In genomic region chr9:58253805-58254122, GRCm38 (mm10) we compare ENCODE assay signal across 8 mouse cellular contexts. TPM values are rescaled to one million over a fixed set of nuclear protein-coding genes. Genes with fewer than 3 reads are reported as not detected.
A peak's percentile ranks its signal among the peaks of the same experiment; 100 is the strongest.
DNase-seq lines count a peak whose midpoint lies in the region; ATAC-seq and TF ChIP-seq lines count a peak whose summit lies in the region.
"Not testable (repeated sequence)": the region's sequence is repeated elsewhere in the genome, so short reads cannot be mapped to it uniquely, and the experiment has no call there.
"Had no signal": no experiment of that assay in that cellular context is flagged by ENCODE, and none has a peak within 500 bp of the region (broad histone marks: within the 10 kb centered on the region; RNA-seq: fewer than 3 reads in every experiment).

No protein-coding gene starts in this region.

- peak overlapping the region; percentile 90 for H3K9ac ChIP-seq in forebrain, embryonic 14.5 days (ENCODE audit: low read length)
- H3K9ac ChIP-seq in heart, postnatal 0 days (replicated peaks; ENCODE audit: low read depth, low read length) = peak overlapping the region; percentile 75
- H3K9ac ChIP-seq in liver, adult 2 months (ENCODE audit: low read depth, low read length) = peak overlapping the region; percentile 70
- peak overlapping the region; percentile 93 for H3K9ac ChIP-seq in neural tube, embryonic 13.5 days

- DNase-seq in forebrain, embryonic 14.5 days (ENCODE audit: low spot score); heart, postnatal 0 days (ENCODE audit: low spot score); kidney, adult 2 months; liver, adult 2 months (ENCODE audit: extremely low read depth, low read depth, low spot score): not testable (repeated sequence)

- H3K4me2 ChIP-seq in forebrain, embryonic 14.5 days (ENCODE audit: low read length) = peak overlapping the region; percentile 76
- peak overlapping the region; percentile 89 for H3K4me2 ChIP-seq in heart, postnatal 0 days (ENCODE audit: low read depth, low read length)
- H3K4me2 ChIP-seq in neural tube, embryonic 13.5 days = peak overlapping the region; percentile 85

- WGBS in forebrain, embryonic 14.5 days = 78% methylated on average over 5 of the region's 5 CpGs
- 51% methylated on average over 5 of the region's 5 CpGs for WGBS in heart, postnatal 0 days
- 55% methylated on average over 5 of the region's 5 CpGs for WGBS in kidney, adult 2 months
- WGBS in liver, adult 2 months = 47% methylated on average over 5 of the region's 5 CpGs
- WGBS in macrophage (ENCODE audit: missing documents) = 75% methylated on average over 2 of the region's 5 CpGs
- 70% methylated on average over 5 of the region's 5 CpGs for WGBS in neural tube, embryonic 13.5 days

- H3K36me3 ChIP-seq in forebrain, embryonic 14.5 days (ENCODE audit: control insufficient read depth, insufficient read depth, low read length) = peaks cover 30% of the 10 kb centered on the region
- H3K36me3 ChIP-seq in heart, postnatal 0 days (replicated peaks; ENCODE audit: control insufficient read depth, insufficient read depth, low read length) = peaks cover 23% of the 10 kb centered on the region
- H3K36me3 ChIP-seq in kidney, adult 2 months (ENCODE audit: control insufficient read depth, insufficient read depth, low read length); liver, adult 2 months (ENCODE audit: control insufficient read depth, insufficient read depth, low read length): not testable (repeated sequence)
- peaks cover 24% of the 10 kb centered on the region for H3K36me3 ChIP-seq in macrophage (ENCODE audit: inconsistent target)
- H3K36me3 ChIP-seq in neural tube, embryonic 13.5 days = peaks cover 32% of the 10 kb centered on the region

- H3K4me1 ChIP-seq in cortical plate, adult 2 months (ENCODE audit: control insufficient read depth, insufficient read depth, low read length); forebrain, embryonic 14.5 days (ENCODE audit: control insufficient read depth, insufficient read depth, low read length); kidney, adult 2 months (ENCODE audit: control insufficient read depth, insufficient read depth, low read length); liver, adult 2 months (ENCODE audit: control insufficient read depth, insufficient read depth, low read length): not testable (repeated sequence)
- peaks cover 16% of the 10 kb centered on the region for H3K4me1 ChIP-seq in heart, postnatal 0 days (ENCODE audit: control insufficient read depth, insufficient read depth)
- H3K4me1 ChIP-seq in neural tube, embryonic 13.5 days (replicated peaks) = peaks cover 34% of the 10 kb centered on the region

- H3K27me3 ChIP-seq in forebrain, embryonic 14.5 days (replicated peaks; ENCODE audit: control insufficient read depth, insufficient read depth, low read length); heart, postnatal 0 days (ENCODE audit: control insufficient read depth, insufficient read depth, low read length); kidney, adult 2 months (replicated peaks; ENCODE audit: control insufficient read depth, insufficient read depth, low read length); liver, adult 2 months (ENCODE audit: control insufficient read depth, insufficient read depth, low read length); neural tube, embryonic 13.5 days: not testable (repeated sequence)

- H3K27ac ChIP-seq in cortical plate, adult 2 months (ENCODE audit: insufficient read depth, low read length); kidney, adult 2 months (ENCODE audit: insufficient read depth, low read depth, low read length); liver, adult 2 months (replicated peaks; ENCODE audit: insufficient read depth, low read depth, low read length): not testable (repeated sequence)
- H3K27ac ChIP-seq in forebrain, embryonic 14.5 days (ENCODE audit: low read depth, low read length) = peak overlapping the region; percentile 46; the same call in 1 of the 2 replicates
- H3K27ac ChIP-seq in heart, postnatal 0 days (ENCODE audit: low read depth) = peak overlapping the region; percentile 71
- H3K27ac ChIP-seq in macrophage = peak overlapping the region; percentile 69
- peak overlapping the region; percentile 78 for H3K27ac ChIP-seq in neural tube, embryonic 13.5 days (replicated peaks)

- not testable (repeated sequence) for H3K9me3 ChIP-seq in forebrain, embryonic 14.5 days (replicated peaks; ENCODE audit: control insufficient read depth, low read length); heart, postnatal 0 days (replicated peaks; ENCODE audit: control insufficient read depth, low read length); neural tube, embryonic 13.5 days

- not testable (repeated sequence) for TF ChIP-seq POLR2A in cortical plate, adult 2 months (IDR thresholded peaks at IDR 0.05; ENCODE audit: extremely low read depth, insufficient read depth, low read length); kidney, adult 2 months (IDR thresholded peaks at IDR 0.05; ENCODE audit: low read depth, low read length); liver, adult 2 months (IDR thresholded peaks at IDR 0.05; ENCODE audit: extremely low read depth, insufficient read depth, low read length)

- H3K4me3 ChIP-seq in cortical plate, adult 2 months (ENCODE audit: insufficient read depth, low read length) = peak overlapping the region; percentile 54
- peak overlapping the region; percentile 71 for H3K4me3 ChIP-seq in forebrain, embryonic 14.5 days (ENCODE audit: low read depth, low read length)
- peak overlapping the region; percentile 85 for H3K4me3 ChIP-seq in heart, postnatal 0 days (ENCODE audit: low read depth, low read length)
- H3K4me3 ChIP-seq in kidney, adult 2 months (ENCODE audit: insufficient read depth, low read depth, low read length) = peak overlapping the region; percentile 70
- H3K4me3 ChIP-seq in liver, adult 2 months (ENCODE audit: insufficient read depth, low read depth, low read length) = peak overlapping the region; percentile 69; the same call in 1 of the 2 replicates
- peak overlapping the region; percentile 70 for H3K4me3 ChIP-seq in macrophage (ENCODE audit: inconsistent target)
- peak overlapping the region; percentile 88 for H3K4me3 ChIP-seq in neural tube, embryonic 13.5 days

- TF ChIP-seq EP300 in heart, postnatal 0 days (IDR thresholded peaks at IDR 0.05; ENCODE audit: low read depth) = not testable (repeated sequence)

- ATAC-seq in forebrain, embryonic 14.5 days; heart, postnatal 0 days (ENCODE audit: insufficient read depth, low read depth); neural tube, embryonic 13.5 days (ENCODE audit: low read depth): not testable (repeated sequence)

- TF ChIP-seq CTCF in cortical plate, adult 2 months (IDR thresholded peaks at IDR 0.05; ENCODE audit: extremely low read depth, insufficient read depth, low read length); heart, postnatal 0 days (IDR thresholded peaks at IDR 0.05; ENCODE audit: low read depth); kidney, adult 2 months (conservative IDR thresholded peaks at IDR 0.05; ENCODE audit: insufficient read depth, insufficient read length, low read depth, low read length); liver, adult 2 months (IDR thresholded peaks at IDR 0.05; ENCODE audit: low read depth, low read length): not testable (repeated sequence)

- H3K79me2 ChIP-seq in liver, adult 2 months (ENCODE audit: control insufficient read depth, insufficient read depth, low read length) = not testable (repeated sequence)
- peaks cover 25% of the 10 kb centered on the region for H3K79me2 ChIP-seq in macrophage (ENCODE audit: inconsistent target)

RNA-seq across cellular contexts. Expression of gene Stoml1, which starts 0.8 kb away (rescaled TPM):
- 123 and 124 TPM in 2 replicates for polyA plus RNA-seq in cortical plate, adult 2 months (2012; rRNA removed)
- 75.1 and 81.1 TPM in 2 replicates for polyA plus RNA-seq in forebrain, embryonic 14.5 days (2014; fragmentation: Nextera tagmentation; extraction: Ambion mirVana)
- 16.4 and 52.8 TPM in 2 replicates for total RNA-seq in heart, postnatal 0 days (2014; rRNA removed; ENCODE audit: low replicate concordance)
- 21.7 and 23.3 TPM in 2 replicates for polyA plus RNA-seq in heart, postnatal 0 days (2015; fragmentation: Nextera tagmentation; extraction: Ambion mirVana)
- 32.5 and 32.6 TPM in 2 replicates for polyA plus RNA-seq in kidney, adult 2 months (2012; rRNA removed)
- 5.4 and 5.8 TPM in 2 replicates for total RNA-seq in liver, adult 2 months (2014; rRNA removed)
- 7.8 and 8.1 TPM in 2 replicates for polyA plus RNA-seq in liver, adult 2 months (2012; rRNA removed)
- 100 to 1,000 TPM in 13 of 26 experiments, 10 to 100 TPM in 13; 27.1 to 163 (median 99.6) TPM for total RNA-seq in macrophage (2018; cell fraction: chromatin; rRNA removed)
- 10 to 100 TPM; 10.7 to 62.8 (median 27.9) TPM for total RNA-seq in macrophage (2018; cell fraction: cytosol; rRNA removed)
- total RNA-seq in macrophage (2018; cell fraction: nucleus; rRNA removed) = 100 to 1,000 TPM in 7 of 26 experiments, 10 to 100 TPM in 19; 29.0 to 154 (median 81.6) TPM
- polyA plus RNA-seq in macrophage (2018) = 18.3 to 33.2 TPM (median 18.3 TPM) in 3 replicates
- polyA plus RNA-seq in neural tube, embryonic 13.5 days (2015; fragmentation: Nextera tagmentation; extraction: Ambion mirVana) = 86.0 and 107 TPM in 2 replicates

RNA-seq across cellular contexts. Expression of gene Pml, which starts 4.2 kb away (rescaled TPM):
- polyA plus RNA-seq in cortical plate, adult 2 months (2012; rRNA removed) = 10.4 and 11.0 TPM in 2 replicates
- polyA plus RNA-seq in forebrain, embryonic 14.5 days (2014; fragmentation: Nextera tagmentation; extraction: Ambion mirVana) = 5.3 and 6.0 TPM in 2 replicates
- 11.4 and 15.0 TPM in 2 replicates for total RNA-seq in heart, postnatal 0 days (2014; rRNA removed; ENCODE audit: low replicate concordance)
- 5.2 and 5.6 TPM in 2 replicates for polyA plus RNA-seq in heart, postnatal 0 days (2015; fragmentation: Nextera tagmentation; extraction: Ambion mirVana)
- polyA plus RNA-seq in kidney, adult 2 months (2012; rRNA removed) = 27.0 and 27.6 TPM in 2 replicates
- 7.4 and 8.9 TPM in 2 replicates for total RNA-seq in liver, adult 2 months (2014; rRNA removed)
- 13.8 and 15.2 TPM in 2 replicates for polyA plus RNA-seq in liver, adult 2 months (2012; rRNA removed)
- 100 to 1,000 TPM in 20 of 26 experiments, 10 to 100 TPM in 6; 41.8 to 438 (median 201) TPM for total RNA-seq in macrophage (2018; cell fraction: chromatin; rRNA removed)
- total RNA-seq in macrophage (2018; cell fraction: cytosol; rRNA removed) = 100 to 1,000 TPM in 8 of 26 experiments, 10 to 100 TPM in 18; 24.3 to 136 (median 65.2) TPM
- total RNA-seq in macrophage (2018; cell fraction: nucleus; rRNA removed) = 100 to 1,000 TPM in 21 of 26 experiments, 10 to 100 TPM in 5; 55.4 to 358 (median 161) TPM
- 34.6 to 63.1 TPM (median 37.1 TPM) in 3 replicates for polyA plus RNA-seq in macrophage (2018)
- 3.4 and 4.0 TPM in 2 replicates for polyA plus RNA-seq in neural tube, embryonic 13.5 days (2015; fragmentation: Nextera tagmentation; extraction: Ambion mirVana)

RNA-seq across cellular contexts. Expression of gene Islr2, which starts 49.6 kb away (rescaled TPM):
- polyA plus RNA-seq in cortical plate, adult 2 months (2012; rRNA removed) = 28.3 TPM in 2 replicates
- 118 and 123 TPM in 2 replicates for polyA plus RNA-seq in forebrain, embryonic 14.5 days (2014; fragmentation: Nextera tagmentation; extraction: Ambion mirVana)
- 0.69 and 0.89 TPM in 2 replicates for total RNA-seq in heart, postnatal 0 days (2014; rRNA removed; ENCODE audit: low replicate concordance)
- 0.08 TPM in 1 of 2 replicates, not detected in the other for polyA plus RNA-seq in heart, postnatal 0 days (2015; fragmentation: Nextera tagmentation; extraction: Ambion mirVana)
- polyA plus RNA-seq in kidney, adult 2 months (2012; rRNA removed) = 0.75 and 1.7 TPM in 2 replicates
- 0.07 TPM in 1 of 2 replicates, not detected in the other for total RNA-seq in liver, adult 2 months (2014; rRNA removed)
- not detected in 2 replicates for polyA plus RNA-seq in liver, adult 2 months (2012; rRNA removed)
- 1 to 10 TPM in 1 of 26 experiments, under 1 TPM in 4, not detected in 21; 0.18 to 1.4 (median 0.41) TPM for total RNA-seq in macrophage (2018; cell fraction: chromatin; rRNA removed)
- total RNA-seq in macrophage (2018; cell fraction: cytosol; rRNA removed) = under 1 TPM in 3 of 26 experiments, not detected in 23; 0.04 to 0.24 (median 0.05) TPM
- 1 to 10 TPM in 2 of 26 experiments, under 1 TPM in 7, not detected in 17; 0.15 to 2.3 (median 0.26) TPM for total RNA-seq in macrophage (2018; cell fraction: nucleus; rRNA removed)
- polyA plus RNA-seq in macrophage (2018) = not detected in 3 replicates
- polyA plus RNA-seq in neural tube, embryonic 13.5 days (2015; fragmentation: Nextera tagmentation; extraction: Ambion mirVana) = 19.8 and 22.3 TPM in 2 replicates

RNA-seq across cellular contexts. Expression of gene Islr, which starts 49.7 kb away (rescaled TPM):
- 27.4 and 34.0 TPM in 2 replicates for polyA plus RNA-seq in cortical plate, adult 2 months (2012; rRNA removed)
- 13.5 and 20.1 TPM in 2 replicates for polyA plus RNA-seq in forebrain, embryonic 14.5 days (2014; fragmentation: Nextera tagmentation; extraction: Ambion mirVana)
- total RNA-seq in heart, postnatal 0 days (2014; rRNA removed; ENCODE audit: low replicate concordance) = 21.1 and 39.9 TPM in 2 replicates
- 14.4 and 16.3 TPM in 2 replicates for polyA plus RNA-seq in heart, postnatal 0 days (2015; fragmentation: Nextera tagmentation; extraction: Ambion mirVana)
- 32.0 and 41.7 TPM in 2 replicates for polyA plus RNA-seq in kidney, adult 2 months (2012; rRNA removed)
- 1.4 and 1.5 TPM in 2 replicates for total RNA-seq in liver, adult 2 months (2014; rRNA removed)
- polyA plus RNA-seq in liver, adult 2 months (2012; rRNA removed) = 6.8 and 7.7 TPM in 2 replicates
- 1 to 10 TPM in 1 of 26 experiments, not detected in 25; 8.1 TPM for total RNA-seq in macrophage (2018; cell fraction: chromatin; rRNA removed)
- total RNA-seq in macrophage (2018; cell fraction: cytosol; rRNA removed) = under 1 TPM in 3 of 26 experiments, not detected in 23; 0.07 TPM
- total RNA-seq in macrophage (2018; cell fraction: nucleus; rRNA removed) = 1 to 10 TPM in 1 of 26 experiments, not detected in 25; 1.7 TPM
- not detected in 3 replicates for polyA plus RNA-seq in macrophage (2018)
- 53.6 and 58.2 TPM in 2 replicates for polyA plus RNA-seq in neural tube, embryonic 13.5 days (2015; fragmentation: Nextera tagmentation; extraction: Ambion mirVana)
- total RNA-seq: neutrophil, adult 5-6 weeks had no signal

RNA-seq across cellular contexts. Expression of gene Loxl1, which starts 59.2 kb away (rescaled TPM):
- polyA plus RNA-seq in cortical plate, adult 2 months (2012; rRNA removed) = 2.0 and 2.2 TPM in 2 replicates
- polyA plus RNA-seq in forebrain, embryonic 14.5 days (2014; fragmentation: Nextera tagmentation; extraction: Ambion mirVana) = 9.2 and 11.1 TPM in 2 replicates
- total RNA-seq in heart, postnatal 0 days (2014; rRNA removed; ENCODE audit: low replicate concordance) = 44.1 and 61.7 TPM in 2 replicates
- polyA plus RNA-seq in heart, postnatal 0 days (2015; fragmentation: Nextera tagmentation; extraction: Ambion mirVana) = 39.2 and 40.7 TPM in 2 replicates
- polyA plus RNA-seq in kidney, adult 2 months (2012; rRNA removed) = 32.3 and 41.8 TPM in 2 replicates
- total RNA-seq in liver, adult 2 months (2014; rRNA removed) = 0.74 and 1.0 TPM in 2 replicates
- polyA plus RNA-seq in liver, adult 2 months (2012; rRNA removed) = 2.2 TPM in 2 replicates
- 10 to 100 TPM in 1 of 26 experiments, under 1 TPM in 5, not detected in 20; 0.21 to 23.8 (median 0.28) TPM for total RNA-seq in macrophage (2018; cell fraction: chromatin; rRNA removed)
- under 1 TPM in 2 of 26 experiments, not detected in 24; 0.03 to 0.05 TPM for total RNA-seq in macrophage (2018; cell fraction: cytosol; rRNA removed)
- total RNA-seq in macrophage (2018; cell fraction: nucleus; rRNA removed) = 1 to 10 TPM in 1 of 26 experiments, not detected in 25; 3.7 TPM
- not detected in 3 replicates for polyA plus RNA-seq in macrophage (2018)
- 9.1 and 10.9 TPM in 2 replicates for polyA plus RNA-seq in neural tube, embryonic 13.5 days (2015; fragmentation: Nextera tagmentation; extraction: Ambion mirVana)
- total RNA-seq: neutrophil, adult 5-6 weeks had no signal
